Mouse (Mus musculus): ENCODE results near the gene Ufsp2. TPM values are rescaled to one million over a fixed set of nuclear protein-coding genes. Genes with fewer than 3 reads are reported as not detected.
A peak's percentile ranks its signal among the peaks of the same experiment; 100 is the strongest.

Gene Ufsp2
- total and polyA plus RNA-seq, 3 experiments = 3.1 to 131 (median 82.8) TPM

GRCm38 (mm10) chr8:46010306-46010705, 35.0 kb downstream of the Ufsp2 start:
- Histone ChIP-seq H3K36me3 (replicated peaks) (no peaks in the 10 kb centered on the region), H3K9me3 (replicated peaks) (no peaks in the 10 kb centered on the region; the same call in 1 of the 2 replicates), H3K4me3 (ENCODE audit: low read depth, low read length) (no peak overlapping the region), H3K4me1 (ENCODE audit: insufficient read depth, low read depth, low read length) (peaks cover 18% of the 10 kb centered on the region), H3K27me3 (ENCODE audit: insufficient read depth, low read length) (peaks cover 3% of the 10 kb centered on the region; the same call in 1 of the 2 replicates)
- peak; percentile 40 for ATAC-seq (ENCODE audit: extremely low read depth, insufficient number of reproducible peaks, low FRiP score, poor library complexity, severe bottlenecking)
- TF ChIP-seq CTCF (IDR thresholded peaks at IDR 0.05; ENCODE audit: low read depth, low read length) (no peak), TAL1 (conservative IDR thresholded peaks at IDR 0.05; ENCODE audit: low read depth, low read length) (no peak), POLR2AphosphoS5 (IDR thresholded peaks at IDR 0.05; ENCODE audit: insufficient replicate concordance, low read depth, low read length) (no peak), GATA1 (IDR thresholded peaks at IDR 0.05; ENCODE audit: borderline replicate concordance, low read length) (no peak), GATA2 (IDR thresholded peaks at IDR 0.05; ENCODE audit: borderline replicate concordance, low read depth, low read length) (no peak)
- no peak for DNase-seq (ENCODE audit: low spot score)

DNA sequence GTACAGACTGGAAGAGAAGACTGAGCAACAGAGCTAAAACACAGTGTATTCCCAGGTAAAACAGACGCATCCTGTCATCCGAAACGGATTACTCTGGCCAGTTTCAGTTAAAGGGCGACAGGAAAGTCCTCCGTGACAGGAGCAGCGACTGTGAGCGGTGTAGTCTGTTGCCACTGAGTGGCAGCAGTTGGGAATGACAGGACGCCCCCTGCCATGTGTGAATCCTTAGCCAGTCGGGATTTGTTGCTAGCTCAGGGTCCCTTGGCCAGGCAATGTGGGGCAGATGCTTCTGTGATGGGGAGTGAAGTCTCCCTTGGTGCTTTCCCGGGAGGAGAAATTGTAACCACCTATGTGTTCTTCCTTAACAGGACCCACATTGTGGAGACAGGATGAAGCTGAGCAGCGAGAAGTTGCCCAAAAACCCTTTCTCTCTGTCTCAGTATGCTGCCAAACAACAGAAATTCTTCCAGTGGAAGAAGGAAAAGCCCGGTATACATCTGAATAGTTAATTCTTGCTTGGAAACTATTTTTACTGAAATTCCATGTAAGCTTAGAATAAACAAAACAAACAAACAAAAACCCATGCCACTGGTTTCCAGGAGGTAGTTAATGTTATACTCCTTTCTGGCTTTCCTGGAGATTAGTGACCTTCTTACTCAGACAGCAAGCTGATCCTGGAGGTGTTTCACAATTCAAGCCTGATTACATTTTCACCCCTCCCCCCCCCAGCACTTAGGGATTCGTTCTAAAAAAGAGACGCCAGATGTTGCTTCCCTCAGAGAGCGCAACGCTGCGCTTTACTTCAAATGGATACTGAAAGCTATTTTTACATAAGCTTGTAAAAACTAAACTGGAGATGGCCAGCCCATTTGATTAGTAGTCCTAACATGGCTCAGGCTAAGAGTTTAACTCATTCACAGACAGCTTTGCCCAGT, 35.7 kb downstream of the Ufsp2 start:
- peaks cover 3% of the 10 kb centered on the region; the same call in 1 of the 2 replicates for H3K27me3 ChIP-seq (ENCODE audit: insufficient read depth, low read length)
- no peaks in the 10 kb centered on the region; the same call in 1 of the 2 replicates for H3K9me3 ChIP-seq (replicated peaks)
- no peak for TF ChIP-seq GATA2 (IDR thresholded peaks at IDR 0.05; ENCODE audit: borderline replicate concordance, low read depth, low read length)
- no peak for TF ChIP-seq GATA1 (IDR thresholded peaks at IDR 0.05; ENCODE audit: borderline replicate concordance, low read length)
- peaks cover 11% of the 10 kb centered on the region for H3K4me1 ChIP-seq (ENCODE audit: insufficient read depth, low read depth, low read length)
- no peak for ATAC-seq (ENCODE audit: extremely low read depth, insufficient number of reproducible peaks, low FRiP score, poor library complexity, severe bottlenecking)
- DNase-seq (ENCODE audit: low spot score) = no peak
- H3K4me3 ChIP-seq (ENCODE audit: low read depth, low read length) = no peak overlapping the region
- no peaks in the 10 kb centered on the region for H3K36me3 ChIP-seq (replicated peaks)

- DNase-seq (ENCODE audit: low spot score) (no peak), ATAC-seq (ENCODE audit: extremely low read depth, insufficient number of reproducible peaks, low FRiP score, poor library complexity, severe bottlenecking) (no peak)
- Histone ChIP-seq H3K36me3 (replicated peaks) (peaks cover 32% of the 10 kb centered on the region), H3K9me3 (replicated peaks) (no peaks in the 10 kb centered on the region), H3K27me3 (ENCODE audit: insufficient read depth, low read length) (no peaks in the 10 kb centered on the region), H3K4me3 (ENCODE audit: low read depth, low read length) (no peak overlapping the region), H3K4me1 (ENCODE audit: insufficient read depth, low read depth, low read length) (no peaks in the 10 kb centered on the region)
- TF ChIP-seq GATA1 (IDR thresholded peaks at IDR 0.05; ENCODE audit: borderline replicate concordance, low read length) (no peak), CTCF (IDR thresholded peaks at IDR 0.05; ENCODE audit: low read depth, low read length) (no peak), POLR2AphosphoS5 (IDR thresholded peaks at IDR 0.05; ENCODE audit: insufficient replicate concordance, low read depth, low read length) (no peak), GATA2 (IDR thresholded peaks at IDR 0.05; ENCODE audit: borderline replicate concordance, low read depth, low read length) (no peak), TAL1 (conservative IDR thresholded peaks at IDR 0.05; ENCODE audit: low read depth, low read length) (no peak)
These were observed 46.9 kb downstream of the Ufsp2 start for GRCm38 (mm10) chr8:46022203-46022602.

- DNase-seq (ENCODE audit: low spot score) = no peak
- TF ChIP-seq GATA1 (IDR thresholded peaks at IDR 0.05; ENCODE audit: borderline replicate concordance, low read length) (no peak), TAL1 (conservative IDR thresholded peaks at IDR 0.05; ENCODE audit: low read depth, low read length) (no peak), GATA2 (IDR thresholded peaks at IDR 0.05; ENCODE audit: borderline replicate concordance, low read depth, low read length) (no peak), CTCF (IDR thresholded peaks at IDR 0.05; ENCODE audit: low read depth, low read length) (no peak), POLR2AphosphoS5 (IDR thresholded peaks at IDR 0.05; ENCODE audit: insufficient replicate concordance, low read depth, low read length) (no peak)
- Histone ChIP-seq H3K4me1 (ENCODE audit: insufficient read depth, low read depth, low read length) (no peaks in the 10 kb centered on the region), H3K9me3 (replicated peaks) (no peaks in the 10 kb centered on the region), H3K36me3 (replicated peaks) (peaks cover 32% of the 10 kb centered on the region), H3K4me3 (ENCODE audit: low read depth, low read length) (no peak overlapping the region), H3K27me3 (ENCODE audit: insufficient read depth, low read length) (no peaks in the 10 kb centered on the region)
- ATAC-seq (ENCODE audit: extremely low read depth, insufficient number of reproducible peaks, low FRiP score, poor library complexity, severe bottlenecking) = no peak
These were observed 47.4 kb downstream of the Ufsp2 start for GRCm38 (mm10) chr8:46022758-46023157.

DNA sequence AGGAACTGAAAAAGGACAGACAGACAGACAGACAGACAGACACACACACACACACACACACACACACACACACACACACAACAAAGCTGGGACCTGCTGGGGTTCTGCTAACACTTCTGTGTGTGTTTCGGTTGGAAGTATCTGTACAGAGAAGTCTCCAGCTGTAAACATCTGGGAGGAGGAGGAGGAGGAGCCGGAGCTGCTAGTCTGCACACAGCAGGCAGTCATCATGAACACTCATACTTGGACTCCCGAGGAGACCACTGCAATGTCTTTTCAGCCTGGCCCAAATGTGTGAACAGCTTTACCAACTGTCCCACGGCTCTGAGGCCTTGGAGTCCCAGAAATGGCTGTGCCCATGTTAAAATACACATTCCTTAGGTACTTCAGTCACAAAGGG, 49.1 kb downstream of the Ufsp2 start:
- Histone ChIP-seq H3K4me1 (ENCODE audit: insufficient read depth, low read depth, low read length) (no peaks in the 10 kb centered on the region), H3K27me3 (ENCODE audit: insufficient read depth, low read length) (no peaks in the 10 kb centered on the region), H3K9me3 (replicated peaks) (no peaks in the 10 kb centered on the region), H3K36me3 (replicated peaks) (peaks cover 35% of the 10 kb centered on the region), H3K4me3 (ENCODE audit: low read depth, low read length) (no peak overlapping the region)
- no peak for TF ChIP-seq CTCF (IDR thresholded peaks at IDR 0.05; ENCODE audit: low read depth, low read length)
- TF ChIP-seq TAL1 (conservative IDR thresholded peaks at IDR 0.05; ENCODE audit: low read depth, low read length) = no peak
- TF ChIP-seq GATA2 (IDR thresholded peaks at IDR 0.05; ENCODE audit: borderline replicate concordance, low read depth, low read length) = no peak
- no peak for TF ChIP-seq POLR2AphosphoS5 (IDR thresholded peaks at IDR 0.05; ENCODE audit: insufficient replicate concordance, low read depth, low read length)
- no peak for TF ChIP-seq GATA1 (IDR thresholded peaks at IDR 0.05; ENCODE audit: borderline replicate concordance, low read length)
- no peak for ATAC-seq (ENCODE audit: extremely low read depth, insufficient number of reproducible peaks, low FRiP score, poor library complexity, severe bottlenecking)
- no peak for DNase-seq (ENCODE audit: low spot score)

- Histone ChIP-seq H3K4me1 (ENCODE audit: insufficient read depth, low read depth, low read length) (no peaks in the 10 kb centered on the region), H3K9me3 (replicated peaks) (no peaks in the 10 kb centered on the region), H3K36me3 (replicated peaks) (peaks cover 83% of the 10 kb centered on the region), H3K4me3 (ENCODE audit: low read depth, low read length) (no peak overlapping the region), H3K27me3 (ENCODE audit: insufficient read depth, low read length) (no peaks in the 10 kb centered on the region)
- DNase-seq (ENCODE audit: low spot score) (no peak), ATAC-seq (ENCODE audit: extremely low read depth, insufficient number of reproducible peaks, low FRiP score, poor library complexity, severe bottlenecking) (no peak)
- TF ChIP-seq GATA1 (IDR thresholded peaks at IDR 0.05; ENCODE audit: borderline replicate concordance, low read length) (no peak), POLR2AphosphoS5 (IDR thresholded peaks at IDR 0.05; ENCODE audit: insufficient replicate concordance, low read depth, low read length) (no peak), GATA2 (IDR thresholded peaks at IDR 0.05; ENCODE audit: borderline replicate concordance, low read depth, low read length) (no peak), CTCF (IDR thresholded peaks at IDR 0.05; ENCODE audit: low read depth, low read length) (no peak), TAL1 (conservative IDR thresholded peaks at IDR 0.05; ENCODE audit: low read depth, low read length) (no peak)
These were observed 60.9 kb downstream of the Ufsp2 start for GRCm38 (mm10) chr8:46036217-46036616.

Measured in G1E (cell line).